Mouse (Mus musculus) liver, postnatal 0 days (tissue): ENCODE measurements at regions not wholly inside any gene's neighbourhood (a gene's known extent, or its start where the extent isn't known, plus 50 kb on each side); places are given as distances from the start of the nearest gene placed in this dataset.
A peak's percentile ranks its signal among the peaks of the same experiment; 100 is the strongest.

Experiments used
- ATAC-seq: fragments of 200-750 bp; cut with Nextera tagmentation; 2 replicates; pipeline ENCODE4 v1.8.0; 2017; ENCODE audit warnings: mild to moderate bottlenecking, moderate library complexity
- DNase-seq: peaks from one replicate; pipeline ENCODE4 v3.0.0-alpha.2; 2016
- H3K27ac ChIP-seq: fragments of 300-500 bp; sonication (generic); 2 replicates; pipeline ENCODE4 v1.5.1; 2014; ENCODE audit warnings: antibody characterized with exemption, moderate library complexity, mild to moderate bottlenecking, low read depth
- H3K27me3 ChIP-seq: fragments of 300-500 bp; sonication (generic); 2 replicates; pipeline ENCODE4 v1.6.1; 2014; ENCODE audit warnings: low read length, control low read depth, mixed read lengths; ENCODE audit not compliant: insufficient read depth
- H3K36me3 ChIP-seq: fragments of 300-500 bp; sonication (generic); replicated peaks from 2 replicates; pipeline ENCODE4 v1.6.1; 2014; ENCODE audit warnings: mild to moderate bottlenecking, control low read depth, low read length, moderate library complexity, mixed read lengths; ENCODE audit not compliant: insufficient read depth
- H3K4me1 ChIP-seq: fragments of 300-500 bp; sonication (generic); 2 replicates; pipeline ENCODE4 v1.6.1; 2014; ENCODE audit warnings: antibody characterized with exemption, mild to moderate bottlenecking, control low read depth; ENCODE audit not compliant: insufficient read depth
- H3K4me2 ChIP-seq: fragments of 300-500 bp; sonication (generic); 2 replicates; pipeline ENCODE4 v1.6.1; 2014; ENCODE audit warnings: low read depth, mild to moderate bottlenecking, low read length, moderate library complexity, mixed read lengths
- H3K4me3 ChIP-seq: fragments of 300-500 bp; sonication (generic); 2 replicates; pipeline ENCODE4 v1.5.1; 2014; ENCODE audit warnings: low read depth, low read length
- H3K9ac ChIP-seq: fragments of 300-500 bp; sonication (generic); replicated peaks from 2 replicates; pipeline ENCODE4 v1.6.1; 2014; ENCODE audit warnings: mild to moderate bottlenecking, moderate library complexity
- H3K9me3 ChIP-seq: fragments of 300-500 bp; sonication (generic); 2 replicates; pipeline ENCODE4 v1.6.1; 2016; ENCODE audit warnings: mild to moderate bottlenecking, control low read depth, low read length, mixed read lengths
- CTCF ChIP-seq: sonication (generic); IDR thresholded peaks from 2 replicates; pipeline ENCODE4 v1.5.1; 2016; ENCODE audit warnings: antibody characterized with exemption, low read depth
- EP300 ChIP-seq: IDR thresholded peaks from 2 replicates; pipeline ENCODE4 v1.6.1; 2016; ENCODE audit warnings: antibody characterized with exemption, low read depth, mild to moderate bottlenecking
- WGBS: fragments of 180-500 bp; shearing (Covaris S2); extraction: QIAGEN DNeasy Blood & Tissue Kit; methylation state at CpG from one replicate; pipeline ENCODE4 v1.1.7; 2014; ENCODE audit not compliant: insufficient replicate concordance; 5-methylcytosine and 5-hydroxymethylcytosine counted together

- no peaks in the 10 kb centered on the region for H3K36me3 ChIP-seq
- H3K4me1 ChIP-seq = no peaks in the 10 kb centered on the region
- no peaks in the 10 kb centered on the region for H3K9me3 ChIP-seq
- H3K4me2 ChIP-seq = no peak overlapping the region
- H3K27me3 ChIP-seq = no peaks in the 10 kb centered on the region
- WGBS = 58% methylated on average over 7 of the region's 7 CpGs
- no peak overlapping the region for H3K4me3 ChIP-seq
- DNase-seq (no peak), ATAC-seq (no peak)
- no peak for TF ChIP-seq EP300
- TF ChIP-seq CTCF = no peak
- no peak overlapping the region for H3K9ac ChIP-seq
- no peak overlapping the region for H3K27ac ChIP-seq
Observed at GRCm38 (mm10) chr4:81005507-81006328, 95.3 kb downstream of the Lurap1l start.

GRCm38 (mm10) chr4:81006546-81006945 lies 96.1 kb downstream of the Lurap1l start:
- Histone ChIP-seq H3K9ac (no peak overlapping the region), H3K4me1 (no peaks in the 10 kb centered on the region), H3K27ac (no peak overlapping the region), H3K4me2 (no peak overlapping the region), H3K36me3 (no peaks in the 10 kb centered on the region), H3K27me3 (no peaks in the 10 kb centered on the region), H3K9me3 (no peaks in the 10 kb centered on the region), H3K4me3 (no peak overlapping the region)
- DNase-seq (no peak), ATAC-seq (peak; percentile 12; the same call in 1 of the 2 replicates)
- WGBS = 84% methylated on average over 1 of the region's 1 CpGs
- TF ChIP-seq CTCF = no peak
- no peak for TF ChIP-seq EP300

- no peaks in the 10 kb centered on the region for H3K36me3 ChIP-seq
- H3K9ac ChIP-seq = no peak overlapping the region
- no peaks in the 10 kb centered on the region for H3K4me1 ChIP-seq
- DNase-seq (no peak), ATAC-seq (no peak)
- TF ChIP-seq CTCF = no peak
- TF ChIP-seq EP300 = no peak
- H3K27ac ChIP-seq = no peak overlapping the region
- H3K9me3 ChIP-seq = no peaks in the 10 kb centered on the region
- no peaks in the 10 kb centered on the region for H3K27me3 ChIP-seq
- no peak overlapping the region for H3K4me3 ChIP-seq
- WGBS = 60% methylated on average over 2 of the region's 2 CpGs
- H3K4me2 ChIP-seq = no peak overlapping the region
Observed at GRCm38 (mm10) chr4:81021850-81022249, 111.4 kb downstream of the Lurap1l start.

DNA sequence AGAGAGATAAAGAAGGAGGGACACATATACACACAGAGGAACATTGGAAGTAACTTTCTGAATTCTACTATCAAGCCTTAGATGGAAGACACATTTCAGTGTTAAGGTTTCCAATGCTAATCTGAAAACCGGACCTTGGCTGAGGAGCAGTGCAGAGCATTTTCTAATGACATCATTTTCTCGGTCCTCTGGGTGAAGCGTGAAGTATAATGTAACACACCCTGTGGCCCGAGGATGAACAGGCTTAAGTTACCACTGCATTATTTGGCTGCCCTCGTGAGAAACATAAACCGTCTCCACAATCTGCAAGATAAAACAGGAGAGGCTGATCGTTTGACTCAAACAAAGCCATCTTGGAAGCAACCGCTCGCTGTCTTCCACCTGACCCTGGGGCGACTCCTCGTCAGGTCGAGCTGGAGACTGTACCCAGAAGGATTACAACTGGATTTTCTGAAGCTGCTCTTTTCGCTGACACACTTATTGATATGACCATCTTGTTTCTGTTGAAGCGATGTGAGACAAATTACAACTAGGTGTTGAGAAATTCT lies 113.1 kb downstream of the Lurap1l start:
- H3K9me3 ChIP-seq = no peaks in the 10 kb centered on the region
- TF ChIP-seq EP300 (no peak), CTCF (no peak)
- H3K4me1 ChIP-seq = no peaks in the 10 kb centered on the region
- H3K4me2 ChIP-seq = no peak overlapping the region
- H3K4me3 ChIP-seq = no peak overlapping the region
- DNase-seq (no peak), ATAC-seq (no peak)
- H3K36me3 ChIP-seq = no peaks in the 10 kb centered on the region
- 68% methylated on average over 14 of the region's 14 CpGs for WGBS
- no peaks in the 10 kb centered on the region for H3K27me3 ChIP-seq
- no peak overlapping the region for H3K27ac ChIP-seq
- no peak overlapping the region for H3K9ac ChIP-seq

DNA sequence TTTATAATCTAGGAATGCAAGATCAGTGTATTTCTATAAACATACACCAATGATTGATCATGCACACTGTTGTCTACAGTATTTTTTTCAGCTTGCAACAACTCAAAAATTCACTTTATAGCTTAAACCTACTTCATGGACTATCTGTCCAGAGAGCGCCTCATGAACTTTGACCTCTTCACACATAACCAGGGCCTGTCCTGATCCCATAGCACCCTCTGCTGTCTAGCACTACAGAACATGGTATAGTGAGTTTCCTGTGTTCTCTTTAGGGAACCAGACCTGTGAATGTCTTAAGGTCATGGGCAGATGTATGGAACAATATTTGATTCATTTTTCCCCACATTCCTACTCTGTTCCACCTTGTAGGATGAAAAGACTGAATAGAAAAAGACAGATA lies 117.1 kb downstream of the Lurap1l start:
- ATAC-seq = no peak
- H3K27me3 ChIP-seq = no peaks in the 10 kb centered on the region
- no peak overlapping the region for H3K27ac ChIP-seq
- no peak overlapping the region for H3K4me3 ChIP-seq
- no peaks in the 10 kb centered on the region for H3K36me3 ChIP-seq
- no peak overlapping the region for H3K4me2 ChIP-seq
- no peak overlapping the region for H3K9ac ChIP-seq
- H3K9me3 ChIP-seq = no peaks in the 10 kb centered on the region
- no peak for DNase-seq
- no peaks in the 10 kb centered on the region for H3K4me1 ChIP-seq
- no peak for TF ChIP-seq EP300
- peak; percentile 61 for TF ChIP-seq CTCF
- 68% methylated on average over 1 of the region's 1 CpGs for WGBS

DNA sequence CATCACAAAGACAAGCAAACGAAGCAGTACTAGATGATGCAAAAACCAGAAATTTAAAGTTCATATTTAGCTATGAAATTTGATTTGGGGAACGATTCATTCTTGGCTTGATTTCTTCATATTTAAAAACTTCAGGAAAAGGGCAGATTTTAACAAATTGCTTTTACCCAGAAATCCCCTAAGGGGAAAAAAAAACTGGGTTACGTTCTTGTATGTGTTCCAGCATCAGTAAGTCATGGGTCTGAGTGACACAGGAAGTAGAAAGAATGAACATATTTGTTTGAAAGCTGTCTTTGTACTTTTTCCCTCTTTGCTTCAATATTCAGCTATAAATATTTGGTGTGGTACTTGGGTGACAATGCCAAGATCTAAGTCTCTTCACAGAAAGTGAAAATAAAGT lies 120.2 kb downstream of the Lurap1l start:
- WGBS = 64% methylated on average over 3 of the region's 3 CpGs
- H3K9ac ChIP-seq = no peak overlapping the region

More for the DNA sequence above, 120.2 kb downstream of the Lurap1l start:
- Histone ChIP-seq H3K4me1 (no peaks in the 10 kb centered on the region), H3K4me2 (no peak overlapping the region), H3K27ac (no peak overlapping the region), H3K4me3 (no peak overlapping the region), H3K9me3 (no peaks in the 10 kb centered on the region), H3K27me3 (no peaks in the 10 kb centered on the region), H3K36me3 (no peaks in the 10 kb centered on the region)
- ATAC-seq = no peak
- DNase-seq = no peak
- TF ChIP-seq EP300 = no peak
- no peak for TF ChIP-seq CTCF
